Mouse (Mus musculus) midbrain, embryonic 15.5 days (tissue): ENCODE measurements around the gene Gm20388. TPM values are rescaled to one million over a fixed set of nuclear protein-coding genes. Genes with fewer than 3 reads are reported as not detected.
A peak's percentile ranks its signal among the peaks of the same experiment; 100 is the strongest.

Experiments
- ATAC-seq: fragments of 200-750 bp; cut with Nextera tagmentation; replicated peaks from 2 replicates; pipeline ENCODE4 v1.8.0; 2017; ENCODE audit warnings: moderate TSS enrichment
- H3K27ac ChIP-seq: fragments of 300-500 bp; sonication (generic); 2 replicates; pipeline ENCODE4 v1.5.1; 2015; ENCODE audit warnings: mild to moderate bottlenecking, inconsistent platforms
- H3K27me3 ChIP-seq: fragments of 300-500 bp; sonication (generic); replicated peaks from 2 replicates; pipeline ENCODE4 v1.6.1; 2015; ENCODE audit warnings: inconsistent platforms
- H3K36me3 ChIP-seq: fragments of 300-500 bp; sonication (generic); replicated peaks from 2 replicates; pipeline ENCODE4 v1.6.1; 2015; ENCODE audit warnings: inconsistent platforms
- H3K4me1 ChIP-seq: fragments of 300-500 bp; sonication (generic); 2 replicates; pipeline ENCODE4 v1.6.1; 2015; ENCODE audit warnings: inconsistent platforms
- H3K4me2 ChIP-seq: fragments of 300-500 bp; sonication (generic); 2 replicates; pipeline ENCODE4 v1.6.1; 2015; ENCODE audit warnings: inconsistent platforms, mild to moderate bottlenecking, moderate library complexity
- H3K4me3 ChIP-seq: fragments of 300-500 bp; sonication (generic); 2 replicates; pipeline ENCODE4 v1.5.1; 2015; ENCODE audit warnings: mild to moderate bottlenecking, inconsistent platforms
- H3K9ac ChIP-seq: fragments of 300-500 bp; sonication (generic); 2 replicates; pipeline ENCODE4 v1.6.1; 2015; ENCODE audit warnings: mild to moderate bottlenecking, inconsistent platforms
- H3K9me3 ChIP-seq: fragments of 300-500 bp; sonication (generic); 2 replicates; pipeline ENCODE4 v1.6.1; 2016; ENCODE audit warnings: inconsistent platforms
- WGBS: fragments of 180-500 bp; shearing (Covaris S2); methylation state at CpG from one replicate; pipeline ENCODE4 v1.1.7; 2015; ENCODE audit warnings: mixed read lengths; 5-methylcytosine and 5-hydroxymethylcytosine counted together
- polyA plus RNA-seq: library from polyadenylated mRNA; unstranded; fragments of >200 nt; fragmentation: Nextera tagmentation; extraction: Ambion mirVana; gene quantifications from 2 replicates; pipeline ENCODE4 v1.2.1, GENCODE M21; 2015

Gm20388 gene
- polyA plus RNA-seq, 1 experiment from 2014 or later = 5.6 TPM

GRCm38 (mm10) chr8:120429116-120429515 is 518.5 kb downstream of the Gm20388 start:
- Histone ChIP-seq H3K27ac (no peak overlapping the region), H3K4me2 (no peak overlapping the region), H3K27me3 (no peaks in the 10 kb centered on the region), H3K4me1 (peaks cover 47% of the 10 kb centered on the region), H3K36me3 (no peaks in the 10 kb centered on the region), H3K9me3 (no peaks in the 10 kb centered on the region), H3K9ac (no peak overlapping the region), H3K4me3 (no peak overlapping the region)
- WGBS = 89% methylated on average over 1 of the region's 1 CpGs
- ATAC-seq = no peak

- WGBS = 81% methylated on average over 12 of the region's 12 CpGs
- Histone ChIP-seq H3K9ac (no peak overlapping the region), H3K4me2 (no peak overlapping the region), H3K4me1 (peaks cover 27% of the 10 kb centered on the region), H3K36me3 (no peaks in the 10 kb centered on the region), H3K27ac (no peak overlapping the region), H3K4me3 (no peak overlapping the region), H3K27me3 (no peaks in the 10 kb centered on the region), H3K9me3 (no peaks in the 10 kb centered on the region)
- no peak for ATAC-seq
Measured at GRCm38 (mm10) chr8:120431042-120431441, 520.4 kb downstream of the Gm20388 start.

GRCm38 (mm10) chr8:120432438-120432837 is 521.8 kb downstream of the Gm20388 start:
- no peaks in the 10 kb centered on the region for H3K27me3 ChIP-seq
- no peaks in the 10 kb centered on the region for H3K9me3 ChIP-seq
- H3K4me3 ChIP-seq = no peak overlapping the region
- no peak overlapping the region for H3K9ac ChIP-seq
- no peak for ATAC-seq
- H3K4me2 ChIP-seq = no peak overlapping the region
- 83% methylated on average over 7 of the region's 7 CpGs for WGBS
- peaks cover 16% of the 10 kb centered on the region for H3K4me1 ChIP-seq
- no peaks in the 10 kb centered on the region for H3K36me3 ChIP-seq
- H3K27ac ChIP-seq = no peak overlapping the region

- H3K9ac ChIP-seq = no peak overlapping the region
- no peaks in the 10 kb centered on the region for H3K27me3 ChIP-seq
- ATAC-seq = no peak
- no peak overlapping the region for H3K4me3 ChIP-seq
- no peaks in the 10 kb centered on the region for H3K36me3 ChIP-seq
- no peak overlapping the region for H3K4me2 ChIP-seq
- no peak overlapping the region for H3K27ac ChIP-seq
- no peaks in the 10 kb centered on the region for H3K9me3 ChIP-seq
- H3K4me1 ChIP-seq = peaks cover 17% of the 10 kb centered on the region
- WGBS = 69% methylated on average over 7 of the region's 7 CpGs
Measured at GRCm38 (mm10) chr8:120433143-120433542, 522.5 kb downstream of the Gm20388 start.

- 97% methylated on average over 1 of the region's 1 CpGs for WGBS
- Histone ChIP-seq H3K4me1 (peaks cover 17% of the 10 kb centered on the region), H3K27me3 (no peaks in the 10 kb centered on the region), H3K9ac (no peak overlapping the region), H3K36me3 (no peaks in the 10 kb centered on the region), H3K4me3 (no peak overlapping the region), H3K9me3 (no peaks in the 10 kb centered on the region), H3K27ac (no peak overlapping the region), H3K4me2 (no peak overlapping the region)
- ATAC-seq = no peak
Measured at GRCm38 (mm10) chr8:120433734-120434133, 523.1 kb downstream of the Gm20388 start.

- ATAC-seq = no peak
- Histone ChIP-seq H3K36me3 (no peaks in the 10 kb centered on the region), H3K27me3 (no peaks in the 10 kb centered on the region), H3K4me3 (no peak overlapping the region), H3K9ac (no peak overlapping the region), H3K4me1 (peaks cover 36% of the 10 kb centered on the region), H3K9me3 (no peaks in the 10 kb centered on the region), H3K4me2 (no peak overlapping the region), H3K27ac (no peak overlapping the region)
- WGBS = 94% methylated on average over 15 of the region's 15 CpGs
Measured at GRCm38 (mm10) chr8:120435781-120436180, 525.1 kb downstream of the Gm20388 start.

GRCm38 (mm10) chr8:120436491-120437030 is 525.9 kb downstream of the Gm20388 start:
- no peak for ATAC-seq
- WGBS = 51% methylated on average over 5 of the region's 5 CpGs
- no peaks in the 10 kb centered on the region for H3K27me3 ChIP-seq
- H3K4me2 ChIP-seq = no peak overlapping the region
- H3K9ac ChIP-seq = no peak overlapping the region
- no peaks in the 10 kb centered on the region for H3K36me3 ChIP-seq
- H3K4me3 ChIP-seq = no peak overlapping the region
- no peak overlapping the region for H3K27ac ChIP-seq
- peaks cover 44% of the 10 kb centered on the region for H3K4me1 ChIP-seq
- H3K9me3 ChIP-seq = no peaks in the 10 kb centered on the region

- ATAC-seq = no peak
- no peak overlapping the region for H3K9ac ChIP-seq
Measured at GRCm38 (mm10) chr8:120437207-120437606, 526.6 kb downstream of the Gm20388 start.

GRCm38 (mm10) chr8:120437666-120438395 is 527.2 kb downstream of the Gm20388 start:
- no peak for ATAC-seq
- H3K9me3 ChIP-seq = no peaks in the 10 kb centered on the region
- no peak overlapping the region for H3K4me2 ChIP-seq
- no peak overlapping the region for H3K9ac ChIP-seq
- no peaks in the 10 kb centered on the region for H3K27me3 ChIP-seq
- H3K27ac ChIP-seq = peak overlapping the region; percentile 71
- H3K4me3 ChIP-seq = no peak overlapping the region
- 45% methylated on average over 21 of the region's 21 CpGs for WGBS
- H3K4me1 ChIP-seq = peaks cover 52% of the 10 kb centered on the region
- H3K36me3 ChIP-seq = no peaks in the 10 kb centered on the region

More at GRCm38 (mm10) chr8:120437207-120437606, 526.6 kb downstream of the Gm20388 start:
- peak overlapping the region; percentile 71 for H3K27ac ChIP-seq
- no peak overlapping the region for H3K4me2 ChIP-seq
- 81% methylated on average over 1 of the region's 1 CpGs for WGBS
- no peaks in the 10 kb centered on the region for H3K27me3 ChIP-seq
- peaks cover 49% of the 10 kb centered on the region for H3K4me1 ChIP-seq
- H3K4me3 ChIP-seq = no peak overlapping the region
- no peaks in the 10 kb centered on the region for H3K36me3 ChIP-seq
- no peaks in the 10 kb centered on the region for H3K9me3 ChIP-seq

GRCm38 (mm10) chr8:120439309-120439708 is 528.7 kb downstream of the Gm20388 start:
- H3K27me3 ChIP-seq = no peaks in the 10 kb centered on the region
- no peak overlapping the region; the same call in 1 of the 2 replicates for H3K9ac ChIP-seq
- H3K9me3 ChIP-seq = no peaks in the 10 kb centered on the region
- no peak overlapping the region for H3K4me3 ChIP-seq
- peak overlapping the region; percentile 71 for H3K27ac ChIP-seq
- 5% methylated on average over 19 of the region's 19 CpGs for WGBS
- no peaks in the 10 kb centered on the region for H3K36me3 ChIP-seq
- peak; percentile 65 for ATAC-seq
- H3K4me1 ChIP-seq = peaks cover 52% of the 10 kb centered on the region
- peak overlapping the region; percentile 27 for H3K4me2 ChIP-seq

GRCm38 (mm10) chr8:120440739-120441138 is 530.1 kb downstream of the Gm20388 start:
- no peaks in the 10 kb centered on the region for H3K27me3 ChIP-seq
- 0 out of 2 replicates have a peak, but pooled peaks have one; percentile 24 for ATAC-seq
- peak overlapping the region; percentile 71; the same call in 1 of the 2 replicates for H3K27ac ChIP-seq
- 42% methylated on average over 12 of the region's 12 CpGs for WGBS
- H3K9ac ChIP-seq = 0 out of 2 replicates have a peak overlapping the region, but pooled peaks have one; percentile 7
- H3K4me1 ChIP-seq = peaks cover 52% of the 10 kb centered on the region
- H3K4me3 ChIP-seq = no peak overlapping the region
- no peak overlapping the region for H3K4me2 ChIP-seq
- no peaks in the 10 kb centered on the region for H3K9me3 ChIP-seq
- H3K36me3 ChIP-seq = no peaks in the 10 kb centered on the region

- Histone ChIP-seq H3K9ac (no peak overlapping the region), H3K27ac (no peak overlapping the region)
- WGBS = 71% methylated on average over 6 of the region's 6 CpGs
Measured at GRCm38 (mm10) chr8:120441637-120442036, 531.0 kb downstream of the Gm20388 start.

More at GRCm38 (mm10) chr8:120441637-120442036, 531.0 kb downstream of the Gm20388 start:
- H3K36me3 ChIP-seq = no peaks in the 10 kb centered on the region
- no peak overlapping the region for H3K4me3 ChIP-seq
- H3K9me3 ChIP-seq = no peaks in the 10 kb centered on the region
- no peak for ATAC-seq
- H3K4me2 ChIP-seq = no peak overlapping the region
- H3K27me3 ChIP-seq = no peaks in the 10 kb centered on the region
- H3K4me1 ChIP-seq = peaks cover 52% of the 10 kb centered on the region
